Mouse (Mus musculus): ENCODE measurements around the gene Inafm1. TPM values are rescaled to one million over a fixed set of nuclear protein-coding genes. Genes with fewer than 3 reads are reported as not detected.
A peak's percentile ranks its signal among the peaks of the same experiment; 100 is the strongest.
"Not testable (repeated sequence)": the region's sequence is repeated elsewhere in the genome, so short reads cannot be mapped to it uniquely, and the experiment has no call there.

Gene Inafm1
- polyA plus RNA-seq, 1 experiment: 23.1 TPM

- peak; percentile 23 for DNase-seq
- H3K4me1 ChIP-seq (ENCODE audit: control insufficient read depth, insufficient read depth, low read length): 0 out of 2 replicates have a peak, but pooled peaks cover 4% of the 10 kb centered on the region
- H3K36me3 ChIP-seq (ENCODE audit: control insufficient read depth, insufficient read depth, low read length): no peaks in the 10 kb centered on the region
- H3K27ac ChIP-seq (ENCODE audit: insufficient read depth, low read depth, low read length): no peak overlapping the region
- no peaks in the 10 kb centered on the region for H3K27me3 ChIP-seq (replicated peaks; ENCODE audit: control insufficient read depth, insufficient read depth, low read length)
- TF ChIP-seq POLR2A (IDR thresholded peaks at IDR 0.05; ENCODE audit: low read depth, low read length) (no peak), CTCF (conservative IDR thresholded peaks at IDR 0.05; ENCODE audit: insufficient read depth, insufficient read length, low read depth, low read length) (no peak)
- H3K4me3 ChIP-seq (ENCODE audit: insufficient read depth, low read depth, low read length): no peak overlapping the region
- 86% methylated on average over 10 of the region's 10 CpGs for WGBS
Measured at GRCm38 (mm10) chr7:16274922-16275890, 1.8 kb upstream of the Inafm1 start.

GRCm38 (mm10) chr7:16273766-16274140, 336 bp upstream of the Inafm1 start:
- H3K27me3 ChIP-seq (replicated peaks; ENCODE audit: control insufficient read depth, insufficient read depth, low read length): no peaks in the 10 kb centered on the region
- H3K4me1 ChIP-seq (ENCODE audit: control insufficient read depth, insufficient read depth, low read length): 0 out of 2 replicates have a peak, but pooled peaks cover 4% of the 10 kb centered on the region
- 1% methylated on average over 18 of the region's 18 CpGs for WGBS
- H3K36me3 ChIP-seq (ENCODE audit: control insufficient read depth, insufficient read depth, low read length): no peaks in the 10 kb centered on the region
- H3K27ac ChIP-seq (ENCODE audit: insufficient read depth, low read depth, low read length): peak overlapping the region; percentile 33; the same call in 1 of the 2 replicates
- H3K4me3 ChIP-seq (ENCODE audit: insufficient read depth, low read depth, low read length): peak overlapping the region; percentile 62
- no peak for TF ChIP-seq CTCF (conservative IDR thresholded peaks at IDR 0.05; ENCODE audit: insufficient read depth, insufficient read length, low read depth, low read length)
- no peak for TF ChIP-seq POLR2A (IDR thresholded peaks at IDR 0.05; ENCODE audit: low read depth, low read length)
- peak; percentile 89 for DNase-seq

GRCm38 (mm10) chr7:16272681-16273080, 736 bp downstream of the Inafm1 start:
- H3K4me3 ChIP-seq (ENCODE audit: insufficient read depth, low read depth, low read length): peak overlapping the region; percentile 62
- 0 out of 2 replicates have a peak, but pooled peaks cover 4% of the 10 kb centered on the region for H3K4me1 ChIP-seq (ENCODE audit: control insufficient read depth, insufficient read depth, low read length)
- peak overlapping the region; percentile 33; the same call in 1 of the 2 replicates for H3K27ac ChIP-seq (ENCODE audit: insufficient read depth, low read depth, low read length)
- TF ChIP-seq POLR2A (IDR thresholded peaks at IDR 0.05; ENCODE audit: low read depth, low read length) (no peak), CTCF (conservative IDR thresholded peaks at IDR 0.05; ENCODE audit: insufficient read depth, insufficient read length, low read depth, low read length) (0 out of 2 replicates have a peak, but pooled peaks have one; percentile 20)
- WGBS: under 1% methylated on average over 46 of the region's 46 CpGs
- no peaks in the 10 kb centered on the region for H3K36me3 ChIP-seq (ENCODE audit: control insufficient read depth, insufficient read depth, low read length)
- H3K27me3 ChIP-seq (replicated peaks; ENCODE audit: control insufficient read depth, insufficient read depth, low read length): no peaks in the 10 kb centered on the region
- peak; percentile 76 for DNase-seq

GRCm38 (mm10) chr7:16271139-16271538, 2.3 kb downstream of the Inafm1 start:
- no peak for TF ChIP-seq POLR2A (IDR thresholded peaks at IDR 0.05; ENCODE audit: low read depth, low read length)
- no peak for TF ChIP-seq CTCF (conservative IDR thresholded peaks at IDR 0.05; ENCODE audit: insufficient read depth, insufficient read length, low read depth, low read length)
- no peak for DNase-seq
- Histone ChIP-seq H3K27me3 (replicated peaks; ENCODE audit: control insufficient read depth, insufficient read depth, low read length) (no peaks in the 10 kb centered on the region), H3K36me3 (ENCODE audit: control insufficient read depth, insufficient read depth, low read length) (no peaks in the 10 kb centered on the region), H3K4me1 (ENCODE audit: control insufficient read depth, insufficient read depth, low read length) (0 out of 2 replicates have a peak, but pooled peaks cover 4% of the 10 kb centered on the region), H3K27ac (ENCODE audit: insufficient read depth, low read depth, low read length) (no peak overlapping the region), H3K4me3 (ENCODE audit: insufficient read depth, low read depth, low read length) (no peak overlapping the region)
- WGBS: 24% methylated on average over 1 of the region's 1 CpGs

- DNase-seq; H3K4me3 ChIP-seq (ENCODE audit: insufficient read depth, low read depth, low read length); H3K27ac ChIP-seq (ENCODE audit: insufficient read depth, low read depth, low read length); H3K4me1 ChIP-seq (ENCODE audit: control insufficient read depth, insufficient read depth, low read length); H3K27me3 ChIP-seq (replicated peaks; ENCODE audit: control insufficient read depth, insufficient read depth, low read length); H3K36me3 ChIP-seq (ENCODE audit: control insufficient read depth, insufficient read depth, low read length): not testable (repeated sequence)
- 78% methylated on average over 7 of the region's 7 CpGs for WGBS
Measured at GRCm38 (mm10) chr7:16266593-16266992, 6.8 kb downstream of the Inafm1 start.

- no peak for DNase-seq
- H3K36me3 ChIP-seq (ENCODE audit: control insufficient read depth, insufficient read depth, low read length): no peaks in the 10 kb centered on the region
- no peaks in the 10 kb centered on the region for H3K4me1 ChIP-seq (ENCODE audit: control insufficient read depth, insufficient read depth, low read length)
- 88% methylated on average over 11 of the region's 11 CpGs for WGBS
- H3K4me3 ChIP-seq (ENCODE audit: insufficient read depth, low read depth, low read length): no peak overlapping the region
- TF ChIP-seq POLR2A (IDR thresholded peaks at IDR 0.05; ENCODE audit: low read depth, low read length) (no peak), CTCF (conservative IDR thresholded peaks at IDR 0.05; ENCODE audit: insufficient read depth, insufficient read length, low read depth, low read length) (no peak)
- no peaks in the 10 kb centered on the region for H3K27me3 ChIP-seq (replicated peaks; ENCODE audit: control insufficient read depth, insufficient read depth, low read length)
- H3K27ac ChIP-seq (ENCODE audit: insufficient read depth, low read depth, low read length): no peak overlapping the region
Measured at GRCm38 (mm10) chr7:16265856-16266255, 7.6 kb downstream of the Inafm1 start.

- Histone ChIP-seq H3K27ac (ENCODE audit: insufficient read depth, low read depth, low read length) (no peak overlapping the region), H3K27me3 (replicated peaks; ENCODE audit: control insufficient read depth, insufficient read depth, low read length) (no peaks in the 10 kb centered on the region), H3K36me3 (ENCODE audit: control insufficient read depth, insufficient read depth, low read length) (no peaks in the 10 kb centered on the region), H3K4me1 (ENCODE audit: control insufficient read depth, insufficient read depth, low read length) (no peaks in the 10 kb centered on the region), H3K4me3 (ENCODE audit: insufficient read depth, low read depth, low read length) (no peak overlapping the region)
- 73% methylated on average over 5 of the region's 5 CpGs for WGBS
- DNase-seq: no peak
- TF ChIP-seq CTCF (conservative IDR thresholded peaks at IDR 0.05; ENCODE audit: insufficient read depth, insufficient read length, low read depth, low read length): no peak
- TF ChIP-seq POLR2A (IDR thresholded peaks at IDR 0.05; ENCODE audit: low read depth, low read length): no peak
Measured at GRCm38 (mm10) chr7:16263843-16264242, 9.6 kb downstream of the Inafm1 start.

All from kidney, adult 2 months (tissue).